Mouse (Mus musculus) embryonic fibroblast, embryonic 13.5 days (primary cell): ENCODE results near the gene Skp1a.

Experiments
- CTCF ChIP-seq: IDR thresholded peaks from 2 replicates; pipeline ENCODE4 v1.5.1; 2011; ENCODE audit warnings: mild to moderate bottlenecking, control low read depth, low read length, moderate library complexity, borderline replicate concordance; ENCODE audit not compliant: insufficient read depth
- POLR2A ChIP-seq: IDR thresholded peaks from 2 replicates; pipeline ENCODE4 v1.6.1; 2011; ENCODE audit warnings: low read depth, mild to moderate bottlenecking, control low read depth, low read length, moderate library complexity

DNA sequence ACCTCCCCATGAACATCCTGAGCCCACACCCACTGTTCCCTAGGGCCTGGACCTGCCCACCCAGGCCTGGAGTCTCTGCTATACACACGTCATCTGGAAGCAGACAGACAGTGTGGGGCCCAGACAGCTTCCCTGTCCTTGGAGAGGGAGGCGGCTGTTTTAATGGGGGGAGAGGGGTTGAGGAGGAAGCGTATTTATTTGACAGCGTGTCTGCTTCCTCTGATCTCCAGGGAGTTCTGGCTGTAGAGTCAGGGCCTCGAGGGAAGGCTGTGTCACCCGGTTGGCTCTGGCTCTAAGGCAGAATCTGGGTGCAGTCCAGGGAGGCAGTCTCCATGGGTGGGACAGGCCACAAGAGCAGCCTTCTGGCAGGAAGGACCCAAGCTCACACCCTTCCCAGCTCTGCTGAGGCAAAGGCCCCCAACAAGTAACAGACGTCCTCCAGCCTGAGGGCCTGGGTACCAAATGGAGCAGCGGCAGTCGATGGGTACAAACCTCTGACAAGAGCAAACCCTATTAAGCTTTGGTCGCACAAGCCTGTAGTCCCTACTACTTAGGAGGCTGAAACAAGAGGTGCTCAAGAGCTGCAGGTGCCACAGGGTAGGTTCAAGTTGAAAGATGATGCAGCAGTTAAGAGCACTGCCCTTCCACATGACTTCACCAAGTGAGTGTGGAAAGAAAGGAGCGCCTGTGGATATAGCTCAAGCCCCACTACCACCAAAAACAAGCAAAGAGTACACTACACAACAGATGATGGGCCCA lies 41.6 kb downstream of the Skp1a start:
- TF ChIP-seq CTCF, result no peak
- no peak for TF ChIP-seq POLR2A
